ENCODE assay signal across 23 mouse cellular contexts in genomic region chr6:107552511-107552910, GRCm38 (mm10). TPM values are rescaled to one million over a fixed set of nuclear protein-coding genes. Genes with fewer than 3 reads are reported as not detected.
DNase-seq lines count a peak whose midpoint lies in the region; ATAC-seq and TF ChIP-seq lines count a peak whose summit lies in the region.
"Had no signal": no experiment of that assay in that cellular context is flagged by ENCODE, and none has a peak within 500 bp of the region (broad histone marks: within the 10 kb centered on the region; RNA-seq: fewer than 3 reads in every experiment).

No protein-coding gene starts in this region.

- WGBS in embryonic facial prominence, embryonic 14.5 days, result 74% methylated on average over 1 of the region's 1 CpGs
- 90% methylated on average over 1 of the region's 1 CpGs for WGBS in embryonic facial prominence, embryonic 10.5 days
- WGBS in neural tube, embryonic 13.5 days, result 88% methylated on average over 1 of the region's 1 CpGs
- WGBS in neural tube, embryonic 15.5 days, result 92% methylated on average over 1 of the region's 1 CpGs

- H3K27me3 ChIP-seq in embryonic facial prominence, embryonic 14.5 days (replicated peaks; ENCODE audit: control insufficient read depth, insufficient read depth, low read length), result no peaks in the 10 kb centered on the region
- no peaks in the 10 kb centered on the region for H3K27me3 ChIP-seq in embryonic facial prominence, embryonic 10.5 days (replicated peaks; ENCODE audit: low read depth, poor library complexity, severe bottlenecking)
- H3K27me3 ChIP-seq in neural tube, embryonic 13.5 days, result no peaks in the 10 kb centered on the region
- no peaks in the 10 kb centered on the region for H3K27me3 ChIP-seq in neural tube, embryonic 15.5 days (replicated peaks)
- H3K27me3 ChIP-seq: embryonic facial prominence, embryonic 12.5 days; embryonic facial prominence, embryonic 15.5 days; forebrain, embryonic 12.5 days had no signal

- H3K9ac ChIP-seq in embryonic facial prominence, embryonic 14.5 days (ENCODE audit: low read depth, low read length), result no peak overlapping the region
- no peak overlapping the region for H3K9ac ChIP-seq in neural tube, embryonic 13.5 days
- no peak overlapping the region for H3K9ac ChIP-seq in neural tube, embryonic 15.5 days (replicated peaks)
- H3K9ac ChIP-seq: embryonic facial prominence, embryonic 12.5 days; embryonic facial prominence, embryonic 15.5 days; forebrain, embryonic 12.5 days had no signal

- no peaks in the 10 kb centered on the region for H3K9me3 ChIP-seq in embryonic facial prominence, embryonic 14.5 days (ENCODE audit: control insufficient read depth, low read length)
- no peaks in the 10 kb centered on the region for H3K9me3 ChIP-seq in embryonic facial prominence, embryonic 10.5 days
- H3K9me3 ChIP-seq in neural tube, embryonic 13.5 days, result no peaks in the 10 kb centered on the region
- H3K9me3 ChIP-seq in neural tube, embryonic 15.5 days (replicated peaks), result no peaks in the 10 kb centered on the region
- H3K9me3 ChIP-seq: embryonic facial prominence, embryonic 12.5 days; embryonic facial prominence, embryonic 15.5 days; forebrain, embryonic 10.5 days; forebrain, embryonic 12.5 days had no signal

- no peak for TF ChIP-seq CTCF in layer of hippocampus, adult 2 months (conservative IDR thresholded peaks at IDR 0.05)

- no peak overlapping the region for H3K4me3 ChIP-seq in embryonic facial prominence, embryonic 14.5 days (ENCODE audit: low read depth, low read length)
- no peak overlapping the region for H3K4me3 ChIP-seq in embryonic facial prominence, embryonic 10.5 days
- no peak overlapping the region for H3K4me3 ChIP-seq in layer of hippocampus, adult 2 months
- H3K4me3 ChIP-seq in neural tube, embryonic 13.5 days, result no peak overlapping the region
- H3K4me3 ChIP-seq in neural tube, embryonic 15.5 days (replicated peaks), result no peak overlapping the region
- H3K4me3 ChIP-seq: embryonic facial prominence, embryonic 12.5 days; embryonic facial prominence, embryonic 15.5 days; erythroblast, embryonic 14.5 days; forebrain, embryonic 10.5 days; forebrain, embryonic 12.5 days had no signal

- peak; percentile 79 for DNase-seq in embryonic facial prominence, embryonic 14.5 days (ENCODE audit: low spot score)
- DNase-seq in embryonic facial prominence, embryonic 10.5 days (ENCODE audit: low spot score), result no peak
- DNase-seq in layer of hippocampus, adult 2 months (ENCODE audit: low spot score in 2 of 2), result no peak
- DNase-seq in layer of hippocampus, postnatal 14 days (ENCODE audit: low spot score in 2 of 2), result no peak
- DNase-seq: adrenal gland, adult 2 months; adrenal gland, postnatal 10 days; adrenal gland, postnatal 25 days; cerebellum, adult 11 months; cerebellum, adult 2 months; cerebellum, adult 9-10 months; cerebellum, postnatal 36 days; embryo, embryonic 11 days had no signal

- H3K4me2 ChIP-seq in embryonic facial prominence, embryonic 14.5 days (ENCODE audit: low read depth, low read length), result no peak overlapping the region
- no peak overlapping the region for H3K4me2 ChIP-seq in neural tube, embryonic 13.5 days
- no peak overlapping the region for H3K4me2 ChIP-seq in neural tube, embryonic 15.5 days
- H3K4me2 ChIP-seq: embryonic facial prominence, embryonic 12.5 days; embryonic facial prominence, embryonic 15.5 days; forebrain, embryonic 12.5 days had no signal

- no peaks in the 10 kb centered on the region for H3K4me1 ChIP-seq in embryonic facial prominence, embryonic 14.5 days (ENCODE audit: control insufficient read depth, insufficient read depth, low read length)
- no peaks in the 10 kb centered on the region for H3K4me1 ChIP-seq in embryonic facial prominence, embryonic 10.5 days
- peaks cover 32% of the 10 kb centered on the region for H3K4me1 ChIP-seq in neural tube, embryonic 13.5 days (replicated peaks)
- H3K4me1 ChIP-seq in neural tube, embryonic 15.5 days, result peaks cover 6% of the 10 kb centered on the region
- H3K4me1 ChIP-seq: embryonic facial prominence, embryonic 12.5 days; embryonic facial prominence, embryonic 15.5 days had no signal

- H3K36me3 ChIP-seq in embryonic facial prominence, embryonic 14.5 days (ENCODE audit: control insufficient read depth, insufficient read depth, low read length), result no peaks in the 10 kb centered on the region
- no peaks in the 10 kb centered on the region for H3K36me3 ChIP-seq in embryonic facial prominence, embryonic 10.5 days (replicated peaks)
- 0 out of 2 replicates have a peak, but pooled peaks cover 2% of the 10 kb centered on the region for H3K36me3 ChIP-seq in neural tube, embryonic 13.5 days
- H3K36me3 ChIP-seq in neural tube, embryonic 15.5 days, result no peaks in the 10 kb centered on the region
- H3K36me3 ChIP-seq: embryonic facial prominence, embryonic 12.5 days; embryonic facial prominence, embryonic 15.5 days had no signal

- H3K27ac ChIP-seq in embryonic facial prominence, embryonic 14.5 days (replicated peaks; ENCODE audit: low read depth, low read length), result no peak overlapping the region
- no peak overlapping the region for H3K27ac ChIP-seq in embryonic facial prominence, embryonic 10.5 days (replicated peaks)
- peak overlapping the region; percentile 19; the same call in 1 of the 2 replicates for H3K27ac ChIP-seq in layer of hippocampus, adult 2 months
- H3K27ac ChIP-seq in neural tube, embryonic 13.5 days (replicated peaks), result 0 out of 2 replicates have a peak overlapping the region, but pooled peaks have one; percentile 9
- H3K27ac ChIP-seq in neural tube, embryonic 15.5 days (replicated peaks), result no peak overlapping the region
- H3K27ac ChIP-seq: embryonic facial prominence, embryonic 12.5 days; embryonic facial prominence, embryonic 15.5 days; forebrain, embryonic 10.5 days; forebrain, embryonic 12.5 days had no signal

- peak; percentile 41; the same call in 1 of the 2 replicates for ATAC-seq in embryonic facial prominence, embryonic 14.5 days (ENCODE audit: low read depth)
- ATAC-seq in neural tube, embryonic 13.5 days (ENCODE audit: low read depth), result no peak
- ATAC-seq in neural tube, embryonic 15.5 days (ENCODE audit: low FRiP score), result no peak
- ATAC-seq: forebrain, embryonic 14.5 days; forebrain, embryonic 16.5 days had no signal

RNA-seq across cellular contexts. Expression of gene Lrrn1, which starts 22.9 kb away (rescaled TPM):
- polyA plus RNA-seq in embryonic facial prominence, embryonic 14.5 days (2014; fragmentation: Nextera tagmentation; extraction: Ambion mirVana), result 71.5 and 77.5 TPM in 2 replicates
- 27.4 and 41.5 TPM in 2 replicates for polyA plus RNA-seq in embryonic facial prominence, embryonic 10.5 days (2016; fragmentation: Nextera tagmentation; extraction: Ambion mirVana)
- total RNA-seq in layer of hippocampus, adult 2 months (2021), result 100 to 1,000 TPM in 1 of 2 experiments, 10 to 100 TPM in 1; 97.3 to 101 TPM
- 10 to 100 TPM; 75.1 to 75.9 TPM for total RNA-seq in layer of hippocampus, postnatal 14 days (2021)
- 92.8 and 101 TPM in 2 replicates for polyA plus RNA-seq in neural tube, embryonic 13.5 days (2015; fragmentation: Nextera tagmentation; extraction: Ambion mirVana)
- polyA plus RNA-seq in neural tube, embryonic 15.5 days (2015; fragmentation: Nextera tagmentation; extraction: Ambion mirVana), result 56.9 and 63.4 TPM in 2 replicates
- total RNA-seq: common myeloid progenitor, adult 5-6 weeks; MEL had no signal
- polyA plus RNA-seq: erythroblast, embryonic 14.5 days had no signal

Comparison
In these comparisons a context has a peak if more than half of its experiments do, and no peak if none do; other contexts are left out.
1. H3K27ac ChIP-seq: peak in layer of hippocampus, adult 2 months (single experiment) and neural tube, embryonic 13.5 days (single experiment); none in embryonic facial prominence, embryonic 14.5 days (single experiment), embryonic facial prominence, embryonic 10.5 days (single experiment) and neural tube, embryonic 15.5 days (single experiment).